Mouse (Mus musculus) C2C12 (cell line): Measurements from ENCODE around the gene Ctsll3.

Experiments used
- CEBPB ChIP-seq: IDR thresholded peaks from one replicate; pipeline ENCODE4 v1.6.1; 2011; ENCODE audit warnings: low read depth, mild to moderate bottlenecking, control low read depth, moderate library complexity
- CTCF ChIP-seq: IDR thresholded peaks from one replicate; pipeline ENCODE4 v1.5.1; 2011; ENCODE audit not compliant: control insufficient read depth, insufficient read depth, insufficient read length
- FOSL1 ChIP-seq: IDR thresholded peaks from one replicate; pipeline ENCODE4 v1.8.0; 2011; ENCODE audit warnings: mild to moderate bottlenecking, low read length; ENCODE audit not compliant: poor library complexity, insufficient read depth, severe bottlenecking
- MAX ChIP-seq: IDR thresholded peaks from one replicate; pipeline ENCODE4 v1.6.1; 2011; ENCODE audit warnings: mild to moderate bottlenecking, control low read depth
- MYOD1 ChIP-seq: IDR thresholded peaks from one replicate; pipeline ENCODE4 v1.6.1; 2011; ENCODE audit warnings: low read depth; ENCODE audit not compliant: control insufficient read depth, insufficient read length
- MYOG ChIP-seq: IDR thresholded peaks from one replicate; pipeline ENCODE4 v1.6.1; 2011; ENCODE audit not compliant: control insufficient read depth, insufficient read length; ENCODE audit errors: extremely low read depth
- USF1 ChIP-seq: IDR thresholded peaks from one replicate; pipeline ENCODE4 v1.6.1; 2011; ENCODE audit warnings: low read depth, mild to moderate bottlenecking, control low read depth, moderate library complexity

- TF ChIP-seq CTCF (no peak), FOSL1 (no peak), CEBPB (no peak), MAX (no peak), MYOD1 (no peak), USF1 (no peak), MYOG (no peak)
These were observed 18.0 kb upstream of the Ctsll3 start for GRCm38 (mm10) chr13:60820486-60821175.
